Mouse (Mus musculus) adrenal gland, postnatal 36 days (tissue): ENCODE data around the gene Tmem255a. TPM values are rescaled to one million over a fixed set of nuclear protein-coding genes. Genes with fewer than 3 reads are reported as not detected.

Experiments
- DNase-seq, 2 experiments: peaks; one replicate each; pipeline ENCODE4 v3.0.0; 2021; ENCODE audit warnings: mixed read lengths in 1 of 2
- long read RNA-seq, 2 experiments: library from polyadenylated mRNA; stranded (forward); transcript quantifications; one replicate each; pipeline ENCODE4 v2.0.0; 2021; ENCODE audit warnings: borderline sequencing depth in 2 of 2
- total RNA-seq, 2 experiments: library from RNA; stranded (reverse); gene quantifications; 2 replicates each; pipeline ENCODE4 v1.2.3; 2021

The Tmem255a gene
- 10 to 100 TPM; 16.1 to 21.5 TPM for total RNA-seq
- long read RNA-seq, experiment 1, partial matches to known transcripts: 2 of 5 reads
- long read RNA-seq, experiment 1, other reads (novel, unspliced or antisense): 2 of 5 reads
- long read RNA-seq, experiment 2, partial matches to known transcripts: 0 of 1 reads
- long read RNA-seq, experiment 2, other reads (novel, unspliced or antisense): 0 of 1 reads

DNA sequence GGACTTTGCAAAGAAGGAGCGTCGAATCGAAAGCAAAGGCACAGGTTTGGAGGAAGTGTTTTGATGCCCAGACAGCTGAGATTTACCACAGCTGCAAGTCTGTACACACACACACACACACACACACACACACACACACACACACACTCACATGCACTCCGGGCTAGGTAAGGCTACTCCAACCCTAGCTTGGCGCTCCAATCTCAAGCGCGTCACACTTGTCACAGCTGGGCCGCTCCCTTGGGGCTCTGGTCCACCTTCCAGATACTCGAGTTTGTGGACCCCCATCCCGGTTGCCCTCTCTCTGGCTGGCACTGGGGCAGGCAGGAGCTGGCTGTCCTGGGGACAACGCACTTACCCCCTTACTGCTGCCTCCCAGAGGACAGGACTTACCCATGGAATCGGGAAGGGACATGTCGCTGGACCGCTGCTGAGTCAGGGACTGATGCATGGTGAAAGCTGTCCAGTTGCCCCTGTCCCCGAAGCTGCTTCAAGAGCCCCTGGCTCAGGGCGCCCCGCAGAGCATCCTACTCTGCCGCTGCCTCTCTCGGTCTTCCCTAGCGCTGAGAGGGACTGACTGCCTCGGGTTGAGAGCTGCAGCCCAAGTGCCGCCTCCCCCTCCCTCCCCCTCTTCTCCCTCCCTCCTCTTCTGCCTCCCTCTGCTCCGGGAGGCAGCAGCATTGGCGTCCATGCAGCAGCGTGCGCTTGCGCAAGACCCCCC is at the start of gene Tmem255a:
TSS of gene Tmem255a (minus strand) at position 589 of the 721 bp plus-strand sequence.
- peak; percentile 30 to 56 for DNase-seq

GRCm38 (mm10) chrX:38259610-38260009 is 7.4 kb upstream of the Tmem255a start:
- no peak for DNase-seq

- DNase-seq: peak; percentile 42 to 45
Measured at GRCm38 (mm10) chrX:38250352-38250950, 1.8 kb downstream of the Tmem255a start.

- DNase-seq: peak; percentile 58 to 63
Measured at GRCm38 (mm10) chrX:38249640-38250351, 2.4 kb downstream of the Tmem255a start.

DNA sequence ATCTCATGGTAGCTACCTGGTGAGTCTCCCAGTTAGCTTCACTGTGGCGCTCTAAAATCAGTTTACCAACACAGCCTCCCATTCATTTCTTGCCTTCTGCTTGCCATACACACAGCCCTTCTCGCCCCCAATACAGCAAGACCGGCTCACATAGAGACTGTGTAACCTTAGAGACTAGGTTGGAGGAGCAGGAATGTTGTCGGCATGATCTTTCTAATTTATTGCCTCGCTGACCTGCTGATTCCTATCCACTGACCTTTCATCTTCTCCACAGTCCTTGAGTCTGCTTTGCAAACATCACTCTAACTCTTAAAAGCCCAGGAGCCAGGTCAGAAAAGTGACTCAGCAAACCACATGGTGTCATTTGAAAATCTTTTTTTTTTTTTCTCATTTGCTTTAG is 4.6 kb downstream of the Tmem255a start:
- DNase-seq: peak; percentile 4 to 34

DNA sequence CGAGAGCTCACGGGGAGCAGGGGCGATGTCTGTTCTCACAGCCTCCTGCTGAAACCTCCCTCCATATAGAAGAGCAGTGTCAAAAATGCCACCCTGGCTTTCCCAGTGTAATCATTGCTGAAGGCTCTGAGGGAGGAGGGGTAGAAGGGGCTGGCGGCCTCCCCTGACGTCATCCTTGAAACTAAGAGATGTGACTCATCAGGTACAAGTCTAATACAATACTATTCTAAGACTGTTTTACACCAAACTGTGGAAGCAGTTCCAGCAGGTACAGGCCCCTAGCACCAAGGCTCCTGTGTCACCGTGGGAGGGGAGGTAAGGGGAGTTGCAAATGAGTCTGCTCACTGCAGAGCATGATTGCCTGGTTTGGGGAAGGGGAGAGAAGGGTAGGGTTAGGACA is 5.1 kb downstream of the Tmem255a start:
- peak; percentile 55 for DNase-seq

DNA sequence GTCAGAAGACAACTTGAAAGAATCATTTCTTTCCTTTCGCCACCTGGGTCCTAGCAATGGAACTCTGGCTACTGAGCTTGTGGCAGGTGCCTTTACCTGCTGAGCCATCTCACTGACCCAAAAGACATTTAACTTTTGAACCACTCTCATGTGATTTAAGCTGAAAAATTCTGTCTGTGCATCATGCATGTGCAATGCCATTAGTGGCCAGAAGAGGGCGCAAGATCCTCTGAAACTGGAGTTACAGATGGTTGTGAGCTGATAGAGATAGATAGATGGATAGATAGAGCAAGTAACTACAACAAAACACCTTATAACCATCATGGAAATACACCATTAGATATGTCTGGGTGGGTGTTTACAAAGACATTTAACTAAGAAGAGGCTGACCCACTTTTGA is 14.5 kb downstream of the Tmem255a start:
- DNase-seq: peak; percentile 61 to 70

GRCm38 (mm10) chrX:38229888-38230287 is 22.4 kb downstream of the Tmem255a start:
- DNase-seq: no peak

- DNase-seq: no peak
Measured at GRCm38 (mm10) chrX:38222757-38223156, 29.5 kb downstream of the Tmem255a start.

GRCm38 (mm10) chrX:38217676-38217991 is 34.6 kb downstream of the Tmem255a start:
- no peak for DNase-seq

- peak; percentile 19 to 40 for DNase-seq
Measured at GRCm38 (mm10) chrX:38216986-38217675, 35.1 kb downstream of the Tmem255a start.

GRCm38 (mm10) chrX:38207392-38207791 is 44.8 kb downstream of the Tmem255a start:
- no peak for DNase-seq

DNA sequence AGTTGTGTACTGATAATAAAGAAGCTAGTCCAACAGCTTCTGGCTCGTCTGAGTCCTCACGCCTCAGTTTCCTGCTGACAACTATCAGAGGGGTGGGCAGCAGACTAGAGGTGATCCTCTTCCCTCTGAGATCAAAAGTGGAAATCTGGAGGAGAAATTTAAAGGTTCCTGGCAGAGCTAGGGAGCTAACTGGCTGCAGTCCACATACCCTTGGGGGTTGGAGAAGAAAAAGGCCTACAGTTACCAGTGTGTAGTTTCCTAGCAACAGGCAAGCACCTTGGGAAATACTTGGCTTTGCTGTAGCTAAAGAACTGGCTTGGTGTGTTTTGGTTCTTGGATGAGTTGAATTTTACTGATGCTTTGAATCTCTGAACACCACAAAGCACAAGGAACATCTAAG is 50.4 kb downstream of the Tmem255a start:
- peak; percentile 16 to 36 for DNase-seq

DNA sequence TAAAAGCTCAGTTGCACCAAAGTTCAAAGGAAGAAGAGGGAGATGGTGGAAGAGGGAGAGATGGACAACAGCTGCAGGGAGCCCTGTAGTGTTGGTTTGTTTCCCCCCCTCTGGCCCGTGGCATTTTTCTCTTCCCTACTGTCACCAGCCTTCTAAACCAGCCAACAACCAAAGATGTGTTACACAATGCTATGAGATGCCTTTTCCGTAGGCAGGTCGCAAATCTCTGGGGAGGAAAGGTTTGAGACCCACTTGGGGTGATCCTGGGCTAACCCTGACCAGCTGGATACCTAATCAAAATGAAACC is 61.8 kb downstream of the Tmem255a start:
- no peak for DNase-seq

DNA sequence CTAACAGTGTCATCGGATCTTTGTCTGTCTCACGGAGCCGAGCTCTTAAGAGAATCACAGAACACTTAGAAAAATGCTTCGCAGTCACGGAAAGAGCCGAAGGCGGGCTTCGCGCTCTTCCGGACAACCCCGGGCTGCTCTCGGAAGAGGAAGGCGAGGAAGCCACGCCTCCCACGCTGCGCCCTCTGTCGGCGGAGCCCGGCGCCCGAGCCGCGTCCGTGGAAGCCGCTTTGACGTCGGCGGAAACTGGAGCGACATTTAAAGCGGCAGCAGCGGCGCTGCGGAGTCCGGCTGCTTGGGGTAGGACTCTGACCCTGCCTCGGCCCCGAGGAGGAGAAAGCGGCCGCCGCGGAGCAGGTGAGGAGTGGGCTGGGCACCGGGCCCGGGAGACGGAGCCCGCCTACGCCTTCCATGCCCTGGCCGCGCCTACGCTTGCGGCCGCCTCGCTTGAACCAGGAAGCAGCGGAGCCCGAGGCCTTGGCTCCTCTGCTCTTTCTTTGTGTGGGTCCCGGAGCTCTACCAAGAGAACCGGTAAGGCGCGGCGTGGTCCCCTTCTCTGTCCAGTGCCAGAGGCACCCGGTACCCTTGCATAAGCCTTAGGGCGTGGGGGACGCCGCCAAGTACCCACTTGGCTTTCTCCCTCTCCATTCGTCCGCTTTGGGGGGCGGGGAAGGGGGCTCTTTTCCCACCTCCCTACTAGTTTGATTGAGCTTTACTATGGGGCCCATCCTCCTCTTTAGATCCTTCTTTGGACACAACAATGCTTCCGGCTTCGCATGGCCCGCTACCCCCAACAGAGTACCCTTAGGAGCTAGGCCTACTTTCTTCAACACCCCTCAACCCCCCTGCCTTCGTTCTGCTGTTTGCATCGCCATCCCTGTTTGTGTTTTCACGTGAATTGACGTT is 62.4 kb downstream of the Tmem255a start, which contains the start of gene Zbtb33:
TSS of gene Zbtb33 (plus strand) at position 242 of the 906 bp plus-strand sequence.
- peak; percentile 88 to 92 for DNase-seq

DNA sequence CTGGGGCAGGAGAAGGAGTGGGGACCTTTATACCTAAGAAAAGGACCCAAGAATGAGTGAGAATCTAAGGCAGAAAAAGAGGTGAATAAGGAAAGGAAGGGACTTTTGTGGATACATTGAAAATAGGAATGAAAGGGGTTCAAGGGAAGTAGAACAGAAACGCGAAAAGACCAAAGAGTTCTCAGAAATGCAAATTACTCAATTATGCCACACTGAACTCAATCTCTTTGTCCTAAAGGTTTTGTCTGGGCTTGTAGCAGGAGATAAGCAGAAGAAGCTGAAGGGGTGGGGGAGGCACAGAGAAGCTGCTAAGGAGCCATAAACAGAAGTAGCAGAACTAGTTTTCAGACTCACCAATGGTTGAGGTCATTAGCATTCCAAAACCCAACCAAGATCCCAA is 66.7 kb downstream of the Tmem255a start:
- no peak for DNase-seq

- peak; percentile 63 to 84 for DNase-seq
Measured at GRCm38 (mm10) chrX:38181608-38182258, 70.5 kb downstream of the Tmem255a start.

GRCm38 (mm10) chrX:38180656-38181607 is 71.3 kb downstream of the Tmem255a start:
- peak; percentile 29 to 37 for DNase-seq

GRCm38 (mm10) chrX:38179891-38180310 is 72.3 kb downstream of the Tmem255a start:
- peak; percentile 53 to 57 for DNase-seq
